Mouse (Mus musculus): Measurements from ENCODE around the gene Iqcf1. TPM values are rescaled to one million over a fixed set of nuclear protein-coding genes. Genes with fewer than 3 reads are reported as not detected.
A peak's percentile ranks its signal among the peaks of the same experiment; 100 is the strongest.

Gene Iqcf1
- total and polyA plus RNA-seq, 3 experiments = not detected

- in situ Hi-C loops (cut with MboI; ENCODE audit: low pct_ligation_motif_present, low pct_unique_long_range_greater_than_20kb, low sequenced_read_pairs) = no loop called here
- no peaks in the 10 kb centered on the region for H3K9me3 ChIP-seq (replicated peaks; ENCODE audit: low read length)
- peaks cover 27 to 71% of the 10 kb centered on the region in 2 experiments for H3K4me1 ChIP-seq (ENCODE audit: control insufficient read depth in 1 of 2, insufficient read depth in 2 of 2)
- H3K4me2 ChIP-seq (ENCODE audit: insufficient read depth, low read depth, poor library complexity, severe bottlenecking) = peak overlapping the region; percentile 71
- no peak overlapping the region for H3K27ac ChIP-seq (ENCODE audit: insufficient read depth, low read depth)
- peak overlapping the region; percentile 92 for H3K9ac ChIP-seq (ENCODE audit: insufficient read depth, low read depth)
- H3K27me3 ChIP-seq (replicated peaks) = no peaks in the 10 kb centered on the region
- H3K36me3 ChIP-seq (replicated peaks in 1 of 2; ENCODE audit: control insufficient read depth in 1 of 2, insufficient read depth in 1 of 2, low read length in 1 of 2) = peaks cover 0 to 47% of the 10 kb centered on the region in 2 experiments
- no peaks in the 10 kb centered on the region for H3K79me2 ChIP-seq (replicated peaks; ENCODE audit: control insufficient read depth, extremely low read depth, insufficient read depth, poor library complexity, severe bottlenecking)
- peak overlapping the region; percentile 68 to 75 (median 69) for H3K4me3 ChIP-seq (replicated peaks in 1 of 3; ENCODE audit: low read depth in 2 of 3, low read length in 2 of 3, poor library complexity in 1 of 3)
- DNase-seq (ENCODE audit: extremely low read depth) = peak; percentile 79
- dilution Hi-C loops (cut with MboI; ENCODE audit: extremely low pct_ligation_motif_present, extremely low pct_unique_long_range_greater_than_20kb, low sequenced_read_pairs) = no loop called here
- TF ChIP-seq ELF1 (IDR thresholded peaks at IDR 0.05; ENCODE audit: low read depth, low read length) (no peak), MYC (IDR thresholded peaks at IDR 0.05; ENCODE audit: low read depth, low read length) (no peak), TCF12 (IDR thresholded peaks at IDR 0.05; ENCODE audit: low read depth, low read length) (peak; percentile 69; the same call in 1 of the 2 replicates), MEF2A (IDR thresholded peaks at IDR 0.05; ENCODE audit: borderline replicate concordance, low read depth, low read length) (peak; percentile 58; the same call in 1 of the 2 replicates), ZMIZ1 (IDR thresholded peaks at IDR 0.05; ENCODE audit: low read depth, low read length) (peak; percentile 39; the same call in 1 of the 2 replicates), MXI1 (IDR thresholded peaks at IDR 0.05; ENCODE audit: low read depth, low read length) (no peak), ETS1 (conservative IDR thresholded peaks at IDR 0.05; ENCODE audit: low read depth, low read length) (no peak), SIN3A (IDR thresholded peaks at IDR 0.05; ENCODE audit: low read length) (peak; percentile 58; the same call in 1 of the 2 replicates), JUND (conservative IDR thresholded peaks at IDR 0.05; ENCODE audit: low read depth, low read length) (no peak), UBTF (IDR thresholded peaks at IDR 0.05; ENCODE audit: low read depth, low read length) (peak; percentile 33; the same call in 1 of the 2 replicates), EP300 (IDR thresholded peaks at IDR 0.05; ENCODE audit: low read length) (no peak), TBP (conservative IDR thresholded peaks at IDR 0.05; ENCODE audit: low read depth, low read length) (0 out of 2 replicates have a peak, but pooled peaks have one; percentile 39), POLR2A (IDR thresholded peaks at IDR 0.05; ENCODE audit: low read depth, low read length) (peak; percentile 50)
Measured at GRCm38 (mm10) chr9:106454071-106454761, 45.6 kb upstream of the Iqcf1 start.

- dilution Hi-C loops (cut with MboI; ENCODE audit: extremely low pct_ligation_motif_present, extremely low pct_unique_long_range_greater_than_20kb, low sequenced_read_pairs) = no loop called here
- Histone ChIP-seq H3K4me2 (ENCODE audit: insufficient read depth, low read depth, poor library complexity, severe bottlenecking) (peak overlapping the region; percentile 71; the same call in 1 of the 2 replicates), H3K79me2 (replicated peaks; ENCODE audit: control insufficient read depth, extremely low read depth, insufficient read depth, poor library complexity, severe bottlenecking) (no peaks in the 10 kb centered on the region), H3K4me3 (replicated peaks in 1 of 3; ENCODE audit: low read depth in 2 of 3, low read length in 2 of 3, poor library complexity in 1 of 3) (peak overlapping the region in 2 of 3 experiments; percentile 24 to 68), H3K27me3 (replicated peaks) (no peaks in the 10 kb centered on the region), H3K9ac (ENCODE audit: insufficient read depth, low read depth) (no peak overlapping the region), H3K36me3 (replicated peaks in 1 of 2; ENCODE audit: control insufficient read depth in 1 of 2, insufficient read depth in 1 of 2, low read length in 1 of 2) (peaks cover 4 to 52% of the 10 kb centered on the region in 2 experiments), H3K9me3 (replicated peaks; ENCODE audit: low read length) (no peaks in the 10 kb centered on the region), H3K4me1 (ENCODE audit: control insufficient read depth in 1 of 2, insufficient read depth in 2 of 2) (peaks cover 27 to 65% of the 10 kb centered on the region in 2 experiments), H3K27ac (ENCODE audit: insufficient read depth, low read depth) (no peak overlapping the region)
- TF ChIP-seq JUND (conservative IDR thresholded peaks at IDR 0.05; ENCODE audit: low read depth, low read length) (no peak), MAFK (IDR thresholded peaks at IDR 0.05; ENCODE audit: insufficient replicate concordance, low read length) (no peak), IRF4 (IDR thresholded peaks at IDR 0.05; ENCODE audit: low read depth, low read length) (no peak)
- in situ Hi-C loops (cut with MboI; ENCODE audit: low pct_ligation_motif_present, low pct_unique_long_range_greater_than_20kb, low sequenced_read_pairs) = no loop called here
- DNase-seq (ENCODE audit: extremely low read depth) = no peak
Measured at GRCm38 (mm10) chr9:106454888-106455681, 44.7 kb upstream of the Iqcf1 start.
